Mouse (Mus musculus) erythroid progenitor cell, adult 5-6 weeks (primary cell): ENCODE results near the gene Reck. TPM values are rescaled to one million over a fixed set of nuclear protein-coding genes. Genes with fewer than 3 reads are reported as not detected.

Experiments used
- ATAC-seq: replicated peaks from 2 replicates; pipeline ENCODE4 v1.8.0; 2016; ENCODE audit warnings: moderate number of reproducible peaks, mild to moderate bottlenecking, moderate TSS enrichment, inconsistent platforms; ENCODE audit not compliant: poor library complexity, low FRiP score, severe bottlenecking
- total RNA-seq, 2 experiments: library from RNA; stranded (forward) in 1 of 2; stranded (reverse) in 1 of 2; fragments of 150-400 nt in 1 of 2; fragments of 186-747, 209-891 nt in 1 of 2; gene quantifications; 2 replicates each; pipeline versions ENCODE4 v1.2.3 to v1.2.4; 2015 to 2017; ENCODE audit warnings: low replicate concordance in 2 of 2

Reck gene
- total RNA-seq, 2 experiments from 2014 or later: 7.1 TPM; not detected in 1

GRCm38 (mm10) chr4:43897209-43897608 lies 21.9 kb downstream of the Reck start:
- ATAC-seq: no peak

- no peak for ATAC-seq
Measured at GRCm38 (mm10) chr4:43899197-43899596, 23.9 kb downstream of the Reck start.

GRCm38 (mm10) chr4:43903690-43904089 lies 28.4 kb downstream of the Reck start:
- no peak for ATAC-seq

DNA sequence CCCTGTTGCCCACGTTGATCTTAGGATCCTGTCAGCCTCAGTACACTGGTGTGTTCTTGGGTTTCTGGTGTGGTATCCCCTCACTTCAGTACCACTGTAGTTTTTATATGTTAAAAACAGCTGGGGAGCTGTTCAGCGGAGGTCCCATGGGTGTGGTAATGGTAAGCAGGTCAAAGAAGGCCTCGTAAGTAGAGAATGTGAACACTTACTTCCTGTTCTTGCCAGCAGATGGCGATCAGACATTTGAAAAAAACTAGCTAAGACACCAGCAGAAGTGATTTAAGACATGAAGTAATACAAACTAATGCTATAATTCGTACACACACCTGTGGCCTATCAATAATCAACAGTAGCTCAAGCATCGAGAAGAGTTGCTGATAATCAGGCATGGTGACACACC lies 31.1 kb downstream of the Reck start:
- ATAC-seq: no peak

DNA sequence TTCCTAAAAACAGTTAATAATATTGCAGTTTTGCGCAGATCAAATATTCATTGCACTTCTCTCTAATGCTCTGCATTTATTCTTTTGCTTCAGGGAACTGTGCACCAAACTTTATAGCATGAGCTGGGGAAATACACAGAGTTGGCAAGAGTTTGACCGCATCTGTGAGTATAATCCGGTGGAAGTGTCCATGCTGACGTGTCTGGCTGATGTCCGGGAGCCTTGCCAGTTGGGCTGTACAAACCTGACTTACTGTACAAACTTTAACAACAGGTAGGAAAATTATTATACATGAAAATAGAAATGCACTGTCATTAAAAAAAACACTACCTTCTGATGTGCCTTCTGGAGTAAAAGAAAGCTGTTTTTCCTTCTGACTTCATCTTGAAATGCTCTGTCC lies 42.9 kb downstream of the Reck start:
- no peak for ATAC-seq

GRCm38 (mm10) chr4:43920602-43921001 lies 45.3 kb downstream of the Reck start:
- no peak for ATAC-seq

GRCm38 (mm10) chr4:43925125-43925524 lies 49.8 kb downstream of the Reck start:
- no peak for ATAC-seq

DNA sequence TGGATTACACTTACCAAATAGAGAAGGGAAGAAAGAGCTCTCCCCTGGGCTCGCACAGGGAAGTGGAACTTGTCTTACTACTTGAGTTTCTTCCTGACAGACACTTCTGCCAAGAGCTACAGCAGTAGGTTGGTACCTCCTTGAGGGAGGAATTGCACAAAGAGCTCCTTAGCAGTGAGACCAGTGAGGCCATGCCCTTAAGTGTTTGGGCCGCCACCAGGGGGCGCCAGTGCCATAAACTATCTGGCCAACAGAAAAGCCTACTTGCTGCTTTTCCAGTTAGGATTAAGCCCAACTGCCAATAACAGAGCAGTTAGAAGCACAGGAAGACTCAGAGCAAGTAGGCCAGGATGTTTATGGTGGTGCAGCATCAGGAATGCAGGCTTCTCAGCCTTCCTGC lies 50.4 kb downstream of the Reck start:
- ATAC-seq: peak; percentile 79

DNA sequence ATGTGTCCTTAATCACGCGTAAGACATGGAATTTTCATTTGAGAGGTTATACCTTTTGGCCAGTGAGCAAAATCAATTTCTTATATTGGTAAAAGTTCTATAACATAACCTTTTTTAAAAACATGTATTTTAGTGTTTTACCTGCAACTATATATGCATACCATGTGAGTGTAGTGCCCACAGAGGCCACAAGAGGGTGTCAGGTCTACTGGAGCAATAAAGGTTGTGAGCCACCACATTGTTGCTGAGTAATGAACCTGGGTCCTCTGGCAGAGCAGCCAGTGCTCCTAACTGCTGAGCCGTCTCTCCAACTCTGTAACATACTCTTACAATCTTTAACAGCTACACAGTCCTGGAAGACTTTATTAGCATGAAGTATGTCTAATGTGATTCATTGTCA lies 52.5 kb downstream of the Reck start:
- no peak for ATAC-seq

DNA sequence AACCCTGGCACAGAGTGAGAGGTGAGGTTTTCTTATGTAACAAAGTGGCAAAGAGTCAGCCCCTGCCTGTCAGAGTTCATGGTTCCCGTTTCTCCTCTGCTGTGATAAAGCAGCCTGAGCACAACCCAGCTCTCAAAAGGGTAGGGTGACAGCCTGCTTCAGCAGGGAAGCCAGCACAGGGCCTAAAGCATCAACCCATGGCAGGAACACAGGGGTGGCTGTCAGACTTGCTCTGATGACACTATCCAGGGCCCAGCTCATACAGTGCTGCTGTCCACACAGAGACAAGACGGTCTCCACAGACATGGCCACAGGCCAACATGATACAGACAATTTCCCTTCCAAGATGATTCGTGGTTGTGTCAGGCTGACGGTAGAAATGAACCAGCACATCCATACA lies 56.5 kb downstream of the Reck start:
- no peak for ATAC-seq

DNA sequence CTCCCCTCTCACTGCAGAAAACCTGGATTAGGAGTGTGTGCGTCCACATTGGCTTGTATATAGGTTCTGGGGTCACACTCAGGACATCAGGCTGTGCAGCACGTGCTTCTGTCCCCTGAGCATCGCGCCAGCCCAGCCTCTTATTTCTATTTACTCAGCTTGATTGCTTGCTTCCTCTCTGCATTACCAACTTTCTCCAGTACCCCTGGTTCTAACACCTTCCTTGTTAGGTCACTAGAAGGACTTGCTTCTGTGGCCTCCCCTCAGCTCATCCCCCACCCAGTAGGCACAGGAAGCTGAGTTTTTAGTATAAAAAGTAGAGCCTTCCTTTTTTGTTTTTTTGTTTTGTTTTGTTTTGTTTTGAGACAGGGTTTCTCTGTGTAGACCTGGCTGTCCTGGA lies 60.9 kb downstream of the Reck start:
- ATAC-seq: no peak

DNA sequence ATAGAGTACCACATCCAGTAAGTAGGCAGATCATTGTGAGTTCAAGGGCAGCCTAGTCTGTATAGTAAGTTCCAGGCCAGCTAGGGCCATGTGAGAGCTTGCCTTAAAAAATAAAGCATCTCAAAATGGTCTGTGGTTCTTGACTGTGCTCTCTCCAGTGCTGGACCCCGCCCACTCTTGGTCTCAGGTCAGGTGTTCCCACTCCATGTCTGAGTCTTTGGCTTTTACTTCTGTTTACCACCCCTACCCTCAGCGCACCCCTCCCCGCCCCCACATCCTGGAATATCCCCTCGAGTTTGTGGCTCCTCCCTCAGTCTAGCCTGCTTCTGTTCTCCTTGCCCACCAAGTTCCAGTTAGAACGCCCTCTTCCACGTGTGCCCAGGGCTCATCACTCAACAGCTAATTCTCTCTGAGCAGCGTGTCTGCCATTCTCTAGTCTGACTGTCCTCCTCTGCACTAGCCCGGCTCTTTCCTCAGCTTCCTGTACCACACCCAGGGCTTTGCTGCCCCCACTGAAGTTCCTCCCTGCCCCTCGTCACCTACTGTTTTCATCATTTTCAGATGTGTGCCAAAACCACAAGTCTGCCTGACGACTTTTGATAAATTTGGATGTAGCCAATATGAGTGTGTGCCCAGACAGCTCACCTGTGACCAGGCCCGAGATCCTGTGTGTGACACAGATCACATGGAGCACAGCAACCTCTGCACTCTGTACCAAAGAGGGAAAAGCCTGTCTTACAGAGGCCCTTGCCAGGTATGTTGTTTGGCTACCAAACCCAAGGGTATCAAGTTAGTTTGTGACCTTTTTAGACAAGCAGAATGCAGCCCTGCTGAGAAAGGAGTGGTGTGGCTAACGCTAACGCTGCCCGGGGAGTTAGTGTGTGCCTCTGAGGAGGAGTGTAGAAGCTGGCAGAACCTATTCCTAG lies 61.7 kb downstream of the Reck start:
- ATAC-seq: 0 out of 2 replicates have a peak, but pooled peaks have one; percentile 49

DNA sequence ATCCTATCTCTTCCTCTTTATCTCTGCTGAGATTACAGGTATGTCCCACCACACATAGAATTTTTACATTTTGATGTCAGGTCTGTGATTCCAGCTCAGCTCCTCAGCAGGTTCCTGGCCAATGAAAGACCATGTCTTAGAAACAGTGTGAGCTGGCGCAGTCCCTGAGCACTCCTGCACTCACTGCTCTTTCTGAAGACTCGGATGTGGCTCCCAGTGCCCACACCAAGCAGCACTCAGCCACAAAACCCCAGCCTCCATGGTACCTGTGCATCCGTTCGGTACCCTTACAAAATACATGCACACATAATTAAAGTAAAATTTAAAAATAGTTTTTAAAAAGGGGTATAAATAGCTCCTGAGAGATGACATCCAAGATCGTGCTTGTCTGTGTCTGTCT lies 66.0 kb downstream of the Reck start:
- ATAC-seq: no peak

- no peak for ATAC-seq
Measured at GRCm38 (mm10) chr4:43942421-43942820, 67.1 kb downstream of the Reck start.

GRCm38 (mm10) chr4:43947571-43947970 lies 72.2 kb downstream of the Reck start:
- ATAC-seq: no peak

DNA sequence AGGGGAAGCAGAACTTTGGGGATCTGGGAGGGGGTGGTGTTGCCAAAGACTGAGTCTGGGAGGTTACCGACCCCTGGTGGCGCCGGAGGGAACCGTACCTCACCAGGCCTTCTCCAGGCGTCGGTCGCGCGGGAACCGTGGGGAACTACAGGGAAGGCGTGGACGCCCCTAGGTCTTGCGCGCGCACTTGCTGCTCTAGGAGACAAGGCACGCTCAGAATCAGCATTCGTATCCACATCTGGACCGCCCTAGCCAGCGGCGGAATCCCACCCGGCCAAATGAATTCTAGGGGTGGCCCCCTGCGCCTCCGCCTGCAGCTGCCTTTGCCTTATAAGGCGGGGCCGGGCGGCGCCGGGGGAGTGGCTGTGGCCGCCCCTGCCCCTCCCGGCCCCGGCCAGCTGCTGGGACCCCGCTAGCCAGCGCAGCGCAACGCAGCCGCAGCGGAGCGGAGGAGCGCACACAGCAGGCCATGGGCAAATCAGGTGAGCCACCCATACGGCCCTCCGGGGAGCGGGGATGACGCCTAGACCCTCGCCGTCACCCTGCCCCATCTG lies 82.0 kb downstream of the Reck start, which contains the start of gene Glipr2:
TSS of gene Glipr2 (plus strand) at position 110 of the 554 bp plus-strand sequence.
- ATAC-seq: peak; percentile 66

GRCm38 (mm10) chr4:43957846-43958461 lies 82.6 kb downstream of the Reck start:
- no peak for ATAC-seq

DNA sequence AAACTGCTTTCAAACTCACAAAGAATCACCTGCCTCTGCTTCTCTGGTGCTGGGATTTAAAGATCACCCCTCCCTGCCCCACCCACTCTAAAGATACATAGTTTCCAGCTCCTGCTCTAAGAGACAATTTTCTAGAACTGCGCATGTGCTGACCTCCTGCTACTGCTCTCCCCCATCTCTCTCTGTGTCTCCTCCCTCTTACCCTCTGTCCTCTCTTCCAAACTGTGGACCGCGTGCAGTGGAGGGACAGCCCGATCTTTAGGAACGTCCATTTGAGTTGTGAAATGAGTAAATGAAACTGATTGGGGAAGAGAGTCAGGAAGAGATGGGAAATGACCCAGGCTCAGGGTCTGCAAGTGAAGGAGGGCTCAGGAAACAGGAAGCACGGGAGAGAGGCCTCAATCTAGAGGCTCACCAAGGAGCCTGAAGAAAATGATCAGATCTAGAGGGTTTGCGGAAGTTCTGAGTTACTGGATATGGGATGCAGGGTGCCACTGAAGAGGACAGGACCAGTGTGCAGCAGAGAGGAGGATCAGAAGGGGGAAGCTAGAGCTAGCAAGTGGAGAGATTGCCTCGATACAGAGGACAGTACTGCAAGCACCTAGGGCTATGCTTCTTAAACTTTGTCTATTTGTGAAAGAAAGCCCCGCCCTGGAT lies 84.3 kb downstream of the Reck start:
- peak; percentile 35; the same call in 1 of the 2 replicates for ATAC-seq

DNA sequence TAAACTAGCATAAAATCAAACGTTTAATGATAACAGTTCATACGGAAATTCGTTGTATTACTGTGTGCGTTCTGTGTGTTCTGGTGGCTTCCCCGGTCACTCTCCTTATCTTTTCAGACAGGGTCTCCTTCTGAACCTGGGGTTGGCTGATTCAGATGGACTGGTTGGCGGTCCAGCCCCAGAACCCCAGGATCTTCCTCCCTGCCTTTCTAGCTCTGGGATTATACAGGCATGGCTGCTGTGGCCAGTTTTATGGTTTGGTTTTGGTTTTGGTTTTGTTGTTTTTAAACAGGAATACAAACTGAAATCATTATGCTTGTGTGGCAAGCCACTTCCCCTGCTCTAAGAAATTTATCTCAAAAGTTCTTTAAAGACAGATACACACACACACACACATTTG lies 84.9 kb downstream of the Reck start:
- peak; percentile 64 for ATAC-seq

DNA sequence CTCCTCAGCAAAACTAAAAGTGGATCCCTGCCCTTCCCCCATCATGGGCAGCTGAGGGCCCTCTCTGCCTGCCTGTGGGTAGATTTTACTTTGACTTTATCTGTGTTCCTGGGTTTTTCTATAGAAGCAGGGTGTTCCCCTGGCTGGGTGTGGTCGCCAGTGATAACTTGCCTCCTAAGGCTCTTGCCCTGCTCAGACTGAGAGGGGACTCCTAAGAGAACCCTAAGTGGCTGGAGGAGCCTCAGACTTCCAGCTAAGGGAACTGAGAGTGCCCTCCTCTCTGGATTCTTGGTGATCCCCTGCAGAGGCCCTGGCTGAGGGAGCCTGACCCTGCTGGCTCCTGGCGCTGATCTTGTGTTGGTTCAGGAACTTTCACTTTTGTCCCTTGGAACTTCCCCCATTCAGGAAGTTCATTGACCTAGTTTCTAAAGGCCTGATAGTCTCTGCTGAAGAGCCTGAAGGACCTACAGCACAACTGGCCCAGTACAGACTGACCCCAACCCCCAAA lies 89.0 kb downstream of the Reck start:
- peak; percentile 85 for ATAC-seq
